Mouse (Mus musculus) layer of hippocampus, adult 11-12 months (tissue): ENCODE data around the gene Cep70.

ENCODE experiments used
- DNase-seq: peaks from one replicate; pipeline ENCODE4 v3.0.0; 2022; ENCODE audit warnings: low spot score

Gene Cep70

GRCm38 (mm10) chr9:99243190-99243894 lies at the start of gene Cep70:
Cep70 (plus strand) TSS chr9:99243367.
- peak; percentile 96 for DNase-seq

GRCm38 (mm10) chr9:99212643-99213042 lies 30.5 kb upstream of the Cep70 start:
- DNase-seq: no peak

- DNase-seq: no peak
Observed at GRCm38 (mm10) chr9:99216182-99216581, 27.0 kb upstream of the Cep70 start.

GRCm38 (mm10) chr9:99217999-99218719 lies 25.0 kb upstream of the Cep70 start:
- DNase-seq: no peak

GRCm38 (mm10) chr9:99221636-99222035 lies 21.5 kb upstream of the Cep70 start:
- no peak for DNase-seq

GRCm38 (mm10) chr9:99224583-99224982 lies 18.6 kb upstream of the Cep70 start:
- no peak for DNase-seq

GRCm38 (mm10) chr9:99229450-99229849 lies 13.7 kb upstream of the Cep70 start:
- no peak for DNase-seq

GRCm38 (mm10) chr9:99237139-99237538 lies 6.0 kb upstream of the Cep70 start, which contains the start of gene Faiml:
Faiml (minus strand) TSS chr9:99237239.
- DNase-seq: no peak

- no peak for DNase-seq
Observed at GRCm38 (mm10) chr9:99238276-99238675, 4.9 kb upstream of the Cep70 start.

GRCm38 (mm10) chr9:99239256-99239655 lies 3.9 kb upstream of the Cep70 start:
- DNase-seq: no peak

- DNase-seq: no peak
Observed at GRCm38 (mm10) chr9:99240571-99240970, 2.6 kb upstream of the Cep70 start.

- DNase-seq: peak; percentile 65
Observed at GRCm38 (mm10) chr9:99242035-99242434, 1.1 kb upstream of the Cep70 start.

- no peak for DNase-seq
Observed at GRCm38 (mm10) chr9:99242533-99243189, 506 bp upstream of the Cep70 start.

GRCm38 (mm10) chr9:99243895-99244293 lies 727 bp downstream of the Cep70 start:
- DNase-seq: no peak

- DNase-seq: no peak
Observed at GRCm38 (mm10) chr9:99248304-99248703, 5.1 kb downstream of the Cep70 start.

GRCm38 (mm10) chr9:99248906-99249305 lies 5.7 kb downstream of the Cep70 start:
- DNase-seq: no peak

- no peak for DNase-seq
Observed at GRCm38 (mm10) chr9:99253861-99254260, 10.7 kb downstream of the Cep70 start.

- DNase-seq: no peak
Observed at GRCm38 (mm10) chr9:99256206-99256605, 13.0 kb downstream of the Cep70 start.

GRCm38 (mm10) chr9:99256821-99257220 lies 13.7 kb downstream of the Cep70 start:
- DNase-seq: no peak

GRCm38 (mm10) chr9:99258891-99259290 lies 15.7 kb downstream of the Cep70 start:
- no peak for DNase-seq

- DNase-seq: no peak
Observed at GRCm38 (mm10) chr9:99304296-99304695, 61.1 kb downstream of the Cep70 start.

GRCm38 (mm10) chr9:99306226-99306625 lies 63.1 kb downstream of the Cep70 start:
- no peak for DNase-seq
